Mouse (Mus musculus): ENCODE measurements around the gene Myo18b. TPM values are rescaled to one million over a fixed set of nuclear protein-coding genes. Genes with fewer than 3 reads are reported as not detected.

Myo18b gene
- polyA plus RNA-seq, 1 experiment from 2014 or later = 22.5 TPM

GRCm38 (mm10) chr5:112843676-112844257 lies 52.4 kb downstream of the Myo18b start:
- no peak for ATAC-seq (replicated peaks; ENCODE audit: insufficient number of reproducible peaks, insufficient read depth, low FRiP score, low read depth)
- Histone ChIP-seq H3K36me3 (peaks cover 77% of the 10 kb centered on the region), H3K9me3 (replicated peaks) (no peaks in the 10 kb centered on the region), H3K4me3 (no peak overlapping the region), H3K4me1 (replicated peaks) (peaks cover 3% of the 10 kb centered on the region; the same call in 1 of the 2 replicates), H3K9ac (no peak overlapping the region), H3K27ac (no peak overlapping the region), H3K4me2 (no peak overlapping the region), H3K27me3 (no peaks in the 10 kb centered on the region)
- WGBS = 46% methylated on average over 6 of the region's 6 CpGs

- Histone ChIP-seq H3K4me3 (no peak overlapping the region), H3K36me3 (peaks cover 87% of the 10 kb centered on the region), H3K4me1 (replicated peaks) (no peaks in the 10 kb centered on the region), H3K9me3 (replicated peaks) (no peaks in the 10 kb centered on the region), H3K9ac (no peak overlapping the region), H3K4me2 (no peak overlapping the region), H3K27ac (no peak overlapping the region), H3K27me3 (no peaks in the 10 kb centered on the region)
- 85% methylated on average over 5 of the region's 5 CpGs for WGBS
- ATAC-seq (replicated peaks; ENCODE audit: insufficient number of reproducible peaks, insufficient read depth, low FRiP score, low read depth) = no peak
These were observed 53.5 kb downstream of the Myo18b start for GRCm38 (mm10) chr5:112842696-112843095.

DNA sequence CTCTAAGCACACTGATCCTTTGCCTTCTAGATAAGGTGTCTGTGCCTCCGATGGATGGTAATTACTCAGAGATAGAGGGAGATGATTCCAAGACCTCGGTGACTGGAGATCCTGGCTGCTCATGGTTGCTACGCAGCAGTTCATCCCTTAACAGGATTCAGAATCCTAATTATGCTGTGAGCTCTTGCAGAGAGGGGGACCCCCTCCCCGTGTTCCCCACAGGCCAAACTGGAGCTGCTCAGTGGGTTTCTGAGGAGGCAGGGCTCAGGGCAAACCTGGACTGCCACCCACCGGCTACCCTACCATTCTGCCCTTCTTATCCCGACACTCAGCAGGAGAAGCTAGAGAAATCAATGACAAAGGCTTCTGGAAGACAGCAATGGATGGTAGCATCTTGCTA lies 54.3 kb downstream of the Myo18b start:
- Histone ChIP-seq H3K4me3 (no peak overlapping the region), H3K36me3 (peaks cover 93% of the 10 kb centered on the region), H3K9ac (no peak overlapping the region), H3K27ac (no peak overlapping the region), H3K27me3 (no peaks in the 10 kb centered on the region), H3K9me3 (replicated peaks) (no peaks in the 10 kb centered on the region), H3K4me2 (no peak overlapping the region), H3K4me1 (replicated peaks) (no peaks in the 10 kb centered on the region)
- WGBS = 54% methylated on average over 6 of the region's 6 CpGs
- ATAC-seq (replicated peaks; ENCODE audit: insufficient number of reproducible peaks, insufficient read depth, low FRiP score, low read depth) = no peak

- no peak for ATAC-seq (replicated peaks; ENCODE audit: insufficient number of reproducible peaks, insufficient read depth, low FRiP score, low read depth)
- H3K4me3 ChIP-seq = no peak overlapping the region
- H3K4me2 ChIP-seq = no peak overlapping the region
- H3K36me3 ChIP-seq = peaks cover 83% of the 10 kb centered on the region
- H3K27me3 ChIP-seq = no peaks in the 10 kb centered on the region
- H3K9ac ChIP-seq = no peak overlapping the region
- H3K4me1 ChIP-seq (replicated peaks) = no peaks in the 10 kb centered on the region
- no peaks in the 10 kb centered on the region for H3K9me3 ChIP-seq (replicated peaks)
- H3K27ac ChIP-seq = no peak overlapping the region
These were observed 61.3 kb downstream of the Myo18b start for GRCm38 (mm10) chr5:112834896-112835295.

DNA sequence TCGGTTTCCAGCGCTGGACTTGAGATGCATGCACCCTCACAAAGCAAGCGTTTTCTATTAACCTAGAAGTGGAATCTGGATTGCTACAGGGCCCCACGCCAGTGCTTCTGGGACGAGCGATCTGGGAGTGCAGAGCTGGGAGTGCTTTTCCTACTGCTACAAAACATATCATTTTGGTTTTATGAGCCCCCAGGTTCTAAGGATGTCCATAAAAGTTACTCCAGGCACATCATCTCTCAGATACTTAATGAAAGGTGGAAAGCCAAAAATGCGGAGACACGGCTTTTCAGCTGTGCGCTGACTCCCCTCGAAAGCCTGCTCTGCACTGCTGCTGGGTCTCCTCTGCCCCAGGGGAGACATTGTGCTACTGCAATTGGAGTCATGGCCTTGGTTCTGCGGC lies 62.3 kb downstream of the Myo18b start:
- Histone ChIP-seq H3K9me3 (replicated peaks) (no peaks in the 10 kb centered on the region), H3K4me2 (no peak overlapping the region), H3K27me3 (no peaks in the 10 kb centered on the region), H3K4me3 (no peak overlapping the region), H3K4me1 (replicated peaks) (no peaks in the 10 kb centered on the region), H3K27ac (no peak overlapping the region), H3K36me3 (peaks cover 78% of the 10 kb centered on the region), H3K9ac (no peak overlapping the region)
- 80% methylated on average over 11 of the region's 11 CpGs for WGBS
- no peak for ATAC-seq (replicated peaks; ENCODE audit: insufficient number of reproducible peaks, insufficient read depth, low FRiP score, low read depth)

GRCm38 (mm10) chr5:112825091-112825794 lies 70.9 kb downstream of the Myo18b start:
- no peak overlapping the region for H3K4me2 ChIP-seq
- 72% methylated on average over 12 of the region's 12 CpGs for WGBS
- H3K4me1 ChIP-seq (replicated peaks) = no peaks in the 10 kb centered on the region
- H3K4me3 ChIP-seq = no peak overlapping the region
- H3K36me3 ChIP-seq = peaks cover 66% of the 10 kb centered on the region
- H3K27me3 ChIP-seq = no peaks in the 10 kb centered on the region
- no peak overlapping the region for H3K27ac ChIP-seq
- H3K9me3 ChIP-seq (replicated peaks) = no peaks in the 10 kb centered on the region
- ATAC-seq (replicated peaks; ENCODE audit: insufficient number of reproducible peaks, insufficient read depth, low FRiP score, low read depth) = no peak
- H3K9ac ChIP-seq = no peak overlapping the region

DNA sequence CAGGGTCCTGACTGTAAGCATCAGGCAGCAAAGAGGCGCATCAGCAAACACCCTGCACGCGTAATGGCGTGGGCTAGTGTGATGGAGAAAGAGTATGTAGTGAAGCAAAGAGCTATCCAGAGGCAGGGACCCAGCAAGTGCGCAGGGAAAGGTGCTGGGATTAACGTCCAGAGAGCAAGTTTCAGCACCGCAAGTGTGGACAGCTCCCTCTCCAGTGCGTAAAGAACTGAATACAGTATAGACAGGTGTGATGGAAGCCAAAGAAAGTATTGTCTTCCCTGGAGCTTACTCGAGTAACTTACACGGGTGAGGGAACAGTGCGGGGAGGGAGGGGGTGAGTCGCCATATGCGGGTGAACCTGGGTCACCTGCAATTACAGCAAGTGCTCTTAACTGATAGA lies 71.8 kb downstream of the Myo18b start:
- Histone ChIP-seq H3K4me1 (replicated peaks) (no peaks in the 10 kb centered on the region), H3K27me3 (no peaks in the 10 kb centered on the region), H3K4me2 (no peak overlapping the region), H3K9me3 (replicated peaks) (no peaks in the 10 kb centered on the region), H3K4me3 (no peak overlapping the region), H3K36me3 (peaks cover 58% of the 10 kb centered on the region), H3K27ac (no peak overlapping the region), H3K9ac (no peak overlapping the region)
- 47% methylated on average over 13 of the region's 13 CpGs for WGBS
- ATAC-seq (replicated peaks; ENCODE audit: insufficient number of reproducible peaks, insufficient read depth, low FRiP score, low read depth) = no peak

DNA sequence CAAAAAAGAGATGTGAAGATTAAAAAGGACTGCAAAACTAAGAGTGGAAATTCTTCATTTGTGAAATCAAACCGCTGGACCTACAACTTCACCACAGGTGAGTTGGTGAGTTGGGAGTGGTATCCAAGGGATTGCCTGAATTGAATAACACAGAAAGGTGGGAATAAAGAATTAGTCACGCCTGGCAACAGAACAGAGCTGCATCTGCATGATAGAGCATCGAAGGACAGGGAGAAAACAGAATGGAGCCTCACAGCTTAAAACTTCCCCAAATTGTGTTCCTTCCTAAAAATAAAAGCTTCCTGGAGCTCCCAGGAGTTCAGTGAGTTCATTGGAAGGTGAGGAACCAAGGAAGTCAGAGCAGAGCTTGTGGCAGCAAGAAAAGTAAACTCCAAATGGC lies 73.7 kb downstream of the Myo18b start:
- ATAC-seq (replicated peaks; ENCODE audit: insufficient number of reproducible peaks, insufficient read depth, low FRiP score, low read depth) = no peak
- H3K9ac ChIP-seq = no peak overlapping the region
- H3K4me1 ChIP-seq (replicated peaks) = no peaks in the 10 kb centered on the region
- whole genome bisulfite sequencing = 68% methylated on average over 3 of the region's 3 CpGs
- H3K36me3 ChIP-seq = peaks cover 49% of the 10 kb centered on the region
- no peaks in the 10 kb centered on the region for H3K27me3 ChIP-seq
- no peak overlapping the region for H3K4me2 ChIP-seq
- no peak overlapping the region for H3K4me3 ChIP-seq
- no peaks in the 10 kb centered on the region for H3K9me3 ChIP-seq (replicated peaks)
- H3K27ac ChIP-seq = no peak overlapping the region

DNA sequence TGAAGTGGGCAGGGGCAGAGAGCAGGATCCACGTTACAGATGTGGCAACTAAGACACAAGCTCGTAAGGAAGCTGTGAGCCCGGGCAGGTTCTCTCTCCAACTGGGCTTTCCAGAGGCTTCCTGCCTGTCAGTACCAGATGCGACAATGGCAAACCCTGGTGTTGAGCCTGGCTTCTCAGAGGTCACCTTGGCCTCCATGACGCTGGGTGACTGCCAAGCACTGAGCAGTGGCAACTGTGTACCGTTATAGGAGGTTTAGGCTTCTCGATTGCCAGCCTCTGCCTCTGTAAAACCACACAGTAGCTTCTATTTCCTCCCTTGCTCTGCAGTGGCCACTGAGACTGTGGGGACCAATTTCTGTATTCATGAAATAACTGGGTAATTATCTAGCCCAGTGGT lies 81.1 kb downstream of the Myo18b start:
- H3K4me1 ChIP-seq (replicated peaks) = 0 out of 2 replicates have a peak, but pooled peaks cover 3% of the 10 kb centered on the region
- no peaks in the 10 kb centered on the region for H3K27me3 ChIP-seq
- no peaks in the 10 kb centered on the region for H3K9me3 ChIP-seq (replicated peaks)
- H3K27ac ChIP-seq = peak overlapping the region; percentile 14
- no peak overlapping the region for H3K4me3 ChIP-seq
- no peak overlapping the region for H3K9ac ChIP-seq
- WGBS = 62% methylated on average over 7 of the region's 7 CpGs
- no peak overlapping the region for H3K4me2 ChIP-seq
- ATAC-seq (replicated peaks; ENCODE audit: insufficient number of reproducible peaks, insufficient read depth, low FRiP score, low read depth) = no peak
- H3K36me3 ChIP-seq = peaks cover 39% of the 10 kb centered on the region; the same call in 1 of the 2 replicates

GRCm38 (mm10) chr5:112807629-112808028 lies 88.5 kb downstream of the Myo18b start:
- WGBS = 85% methylated on average over 4 of the region's 4 CpGs
- no peaks in the 10 kb centered on the region for H3K27me3 ChIP-seq
- no peak overlapping the region for H3K27ac ChIP-seq
- H3K4me2 ChIP-seq = no peak overlapping the region
- no peak overlapping the region for H3K9ac ChIP-seq
- H3K4me1 ChIP-seq (replicated peaks) = no peaks in the 10 kb centered on the region
- H3K4me3 ChIP-seq = no peak overlapping the region
- ATAC-seq (replicated peaks; ENCODE audit: insufficient number of reproducible peaks, insufficient read depth, low FRiP score, low read depth) = no peak
- peaks cover 55% of the 10 kb centered on the region for H3K36me3 ChIP-seq
- no peaks in the 10 kb centered on the region for H3K9me3 ChIP-seq (replicated peaks)

- 83% methylated on average over 7 of the region's 7 CpGs for WGBS
These were observed 100.1 kb downstream of the Myo18b start for GRCm38 (mm10) chr5:112796086-112796485.

More at GRCm38 (mm10) chr5:112796086-112796485, 100.1 kb downstream of the Myo18b start:
- H3K9me3 ChIP-seq (replicated peaks) = no peaks in the 10 kb centered on the region
- no peak overlapping the region for H3K4me2 ChIP-seq
- H3K27me3 ChIP-seq = no peaks in the 10 kb centered on the region
- no peak for ATAC-seq (replicated peaks; ENCODE audit: insufficient number of reproducible peaks, insufficient read depth, low FRiP score, low read depth)
- H3K4me3 ChIP-seq = no peak overlapping the region
- H3K4me1 ChIP-seq (replicated peaks) = peaks cover 3% of the 10 kb centered on the region
- H3K36me3 ChIP-seq = peaks cover 43% of the 10 kb centered on the region
- H3K27ac ChIP-seq = no peak overlapping the region
- no peak overlapping the region for H3K9ac ChIP-seq
